Mouse (Mus musculus) limb, embryonic 12.5 days (tissue): ENCODE measurements at regions not wholly inside any gene's neighbourhood (a gene's known extent, or its start where the extent isn't known, plus 50 kb on each side); places are given as distances from the start of the nearest gene placed in this dataset.

ENCODE experiments used
- ATAC-seq: fragments of 200-750 bp; cut with Nextera tagmentation; 2 replicates; pipeline ENCODE4 v1.8.0; 2017; ENCODE audit warnings: low read depth, moderate TSS enrichment; ENCODE audit not compliant: insufficient number of reproducible peaks, insufficient read depth, low FRiP score, low TSS enrichment
- H3K27ac ChIP-seq: fragments of 300-500 bp; sonication (generic); 2 replicates; pipeline ENCODE4 v1.5.1; 2016; ENCODE audit warnings: mild to moderate bottlenecking, moderate library complexity
- H3K27me3 ChIP-seq: fragments of 300-500 bp; sonication (generic); 2 replicates; pipeline ENCODE4 v1.6.1; 2016; ENCODE audit warnings: mild to moderate bottlenecking, moderate library complexity
- H3K36me3 ChIP-seq: fragments of 300-500 bp; sonication (generic); 2 replicates; pipeline ENCODE4 v1.6.1; 2016; ENCODE audit warnings: mild to moderate bottlenecking, moderate library complexity
- H3K4me1 ChIP-seq: fragments of 300-500 bp; sonication (generic); replicated peaks from 2 replicates; pipeline ENCODE4 v1.6.1; 2016
- H3K4me2 ChIP-seq: fragments of 300-500 bp; sonication (generic); 2 replicates; pipeline ENCODE4 v1.6.1; 2016; ENCODE audit warnings: mild to moderate bottlenecking, moderate library complexity
- H3K4me3 ChIP-seq: fragments of 300-500 bp; sonication (generic); replicated peaks from 2 replicates; pipeline ENCODE4 v1.5.1; 2016; ENCODE audit warnings: mild to moderate bottlenecking
- H3K9ac ChIP-seq: fragments of 300-500 bp; sonication (generic); replicated peaks from 2 replicates; pipeline ENCODE4 v1.6.1; 2016; ENCODE audit warnings: mild to moderate bottlenecking, moderate library complexity
- H3K9me3 ChIP-seq: fragments of 300-500 bp; sonication (generic); 2 replicates; pipeline ENCODE4 v1.6.1; 2016; ENCODE audit warnings: mild to moderate bottlenecking, moderate library complexity
- WGBS: fragments of 180-500 bp; shearing (Covaris S2); methylation state at CpG from one replicate; pipeline ENCODE4 v1.1.7; 2016; 5-methylcytosine and 5-hydroxymethylcytosine counted together

- Histone ChIP-seq H3K36me3 (no peaks in the 10 kb centered on the region), H3K4me1 (peaks cover 6% of the 10 kb centered on the region), H3K27me3 (no peaks in the 10 kb centered on the region), H3K4me3 (no peak overlapping the region), H3K4me2 (no peak overlapping the region), H3K27ac (no peak overlapping the region), H3K9me3 (peaks cover 4% of the 10 kb centered on the region; the same call in 1 of the 2 replicates), H3K9ac (no peak overlapping the region)
- ATAC-seq: no peak
- WGBS: 30% methylated on average over 2 of the region's 2 CpGs
These were observed 185.2 kb upstream of the Gadl1 start for GRCm38 (mm10) chr9:115724063-115724462.

- Histone ChIP-seq H3K4me1 (peaks cover 19% of the 10 kb centered on the region), H3K36me3 (no peaks in the 10 kb centered on the region), H3K27ac (no peak overlapping the region), H3K4me2 (no peak overlapping the region), H3K27me3 (no peaks in the 10 kb centered on the region), H3K9ac (no peak overlapping the region), H3K4me3 (no peak overlapping the region), H3K9me3 (peaks cover 4% of the 10 kb centered on the region; the same call in 1 of the 2 replicates)
- WGBS: 75% methylated on average over 5 of the region's 5 CpGs
- no peak for ATAC-seq
These were observed 181.9 kb upstream of the Gadl1 start for GRCm38 (mm10) chr9:115727361-115727760.

GRCm38 (mm10) chr9:115731557-115731956 lies 177.7 kb upstream of the Gadl1 start:
- H3K27me3 ChIP-seq: no peaks in the 10 kb centered on the region
- WGBS: 42% methylated on average over 6 of the region's 6 CpGs
- no peaks in the 10 kb centered on the region for H3K36me3 ChIP-seq
- no peak overlapping the region for H3K27ac ChIP-seq
- peaks cover 19% of the 10 kb centered on the region for H3K4me1 ChIP-seq
- no peak overlapping the region for H3K9ac ChIP-seq
- no peak overlapping the region for H3K4me2 ChIP-seq
- ATAC-seq: 0 out of 2 replicates have a peak, but pooled peaks have one; percentile 63
- no peak overlapping the region for H3K4me3 ChIP-seq
- no peaks in the 10 kb centered on the region for H3K9me3 ChIP-seq

DNA sequence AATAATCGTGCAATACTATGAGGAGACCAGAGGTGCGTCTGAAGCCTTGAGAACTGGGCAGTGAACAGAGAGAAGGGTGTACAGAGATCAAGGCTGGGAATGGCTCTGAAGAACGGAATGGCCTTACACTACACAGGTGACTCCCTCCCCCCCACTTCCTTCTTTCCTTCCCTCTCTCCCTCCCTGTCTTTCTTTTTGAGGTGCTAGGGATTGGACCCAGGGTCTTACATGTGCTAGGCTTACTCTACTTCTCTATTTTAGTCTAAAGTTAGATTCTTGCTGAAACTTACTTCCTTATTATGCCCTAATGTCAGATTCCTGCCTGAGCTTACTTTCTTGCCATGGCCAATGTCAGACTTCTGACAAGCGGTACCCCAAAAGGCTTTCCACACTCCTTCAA lies 176.2 kb upstream of the Gadl1 start:
- Histone ChIP-seq H3K27me3 (no peaks in the 10 kb centered on the region), H3K4me1 (peaks cover 13% of the 10 kb centered on the region; the same call in 1 of the 2 replicates), H3K4me3 (no peak overlapping the region), H3K27ac (no peak overlapping the region), H3K4me2 (no peak overlapping the region), H3K36me3 (no peaks in the 10 kb centered on the region), H3K9me3 (no peaks in the 10 kb centered on the region), H3K9ac (no peak overlapping the region)
- ATAC-seq: no peak
- 90% methylated on average over 4 of the region's 4 CpGs for WGBS

- H3K36me3 ChIP-seq: no peaks in the 10 kb centered on the region
- 84% methylated on average over 5 of the region's 5 CpGs for WGBS
- H3K27me3 ChIP-seq: no peaks in the 10 kb centered on the region
- no peaks in the 10 kb centered on the region for H3K9me3 ChIP-seq
- H3K4me1 ChIP-seq: no peaks in the 10 kb centered on the region
- H3K9ac ChIP-seq: no peak overlapping the region
- no peak overlapping the region for H3K4me2 ChIP-seq
- no peak overlapping the region for H3K4me3 ChIP-seq
- H3K27ac ChIP-seq: no peak overlapping the region
- no peak for ATAC-seq
These were observed 169.3 kb upstream of the Gadl1 start for GRCm38 (mm10) chr9:115739984-115740383.

- Histone ChIP-seq H3K9ac (no peak overlapping the region), H3K27ac (no peak overlapping the region), H3K36me3 (no peaks in the 10 kb centered on the region), H3K4me1 (no peaks in the 10 kb centered on the region), H3K4me2 (no peak overlapping the region), H3K27me3 (no peaks in the 10 kb centered on the region), H3K4me3 (no peak overlapping the region), H3K9me3 (no peaks in the 10 kb centered on the region)
- ATAC-seq: no peak
- 78% methylated on average over 9 of the region's 9 CpGs for WGBS
These were observed 162.8 kb upstream of the Gadl1 start for GRCm38 (mm10) chr9:115746436-115746835.

DNA sequence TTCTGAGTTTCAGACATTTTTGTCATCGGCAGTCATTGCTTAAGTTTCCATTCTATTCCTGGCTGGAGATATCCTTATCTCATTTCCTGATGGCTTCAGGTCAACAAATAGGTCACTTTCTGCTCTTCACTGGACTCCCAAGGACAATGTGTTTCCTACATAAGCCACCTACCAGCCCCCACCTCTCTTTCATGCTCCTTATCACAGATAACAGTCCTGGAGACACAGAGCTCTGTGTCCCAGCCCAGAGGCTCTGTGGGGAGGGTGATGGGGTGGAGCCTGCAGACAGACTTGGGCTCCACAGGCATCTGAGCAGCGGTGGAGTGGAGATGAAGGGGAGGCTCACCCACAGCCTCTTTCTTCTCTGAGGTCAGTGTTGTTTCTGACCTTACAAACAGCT lies 148.8 kb upstream of the Gadl1 start:
- Histone ChIP-seq H3K4me3 (no peak overlapping the region), H3K36me3 (no peaks in the 10 kb centered on the region), H3K9me3 (no peaks in the 10 kb centered on the region), H3K27ac (no peak overlapping the region), H3K4me2 (no peak overlapping the region), H3K4me1 (no peaks in the 10 kb centered on the region), H3K9ac (no peak overlapping the region), H3K27me3 (no peaks in the 10 kb centered on the region)
- ATAC-seq: no peak
- WGBS: 57% methylated on average over 2 of the region's 2 CpGs

DNA sequence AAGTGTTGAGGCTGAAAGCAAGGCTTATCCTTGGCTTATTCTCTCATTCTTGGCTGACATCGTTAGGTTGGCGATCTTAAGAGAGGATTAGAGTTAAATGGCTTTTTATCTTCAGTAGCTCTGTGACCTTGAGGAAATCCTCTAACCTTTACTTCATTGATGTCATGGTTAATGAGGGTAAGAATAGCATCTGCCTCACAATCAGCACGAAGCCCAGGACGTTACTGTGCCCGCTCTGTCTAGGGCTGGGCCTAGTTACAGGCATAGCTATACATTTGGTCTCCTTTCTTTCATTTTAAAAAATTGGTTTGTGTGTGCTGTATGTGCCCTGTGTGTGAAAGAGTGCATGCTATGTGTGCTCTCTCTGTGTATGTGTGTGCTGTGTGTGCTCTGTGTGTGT lies 145.1 kb upstream of the Gadl1 start:
- Histone ChIP-seq H3K36me3 (no peaks in the 10 kb centered on the region), H3K9ac (no peak overlapping the region), H3K4me3 (no peak overlapping the region), H3K4me1 (no peaks in the 10 kb centered on the region), H3K27me3 (no peaks in the 10 kb centered on the region), H3K9me3 (no peaks in the 10 kb centered on the region), H3K4me2 (no peak overlapping the region), H3K27ac (no peak overlapping the region)
- ATAC-seq: no peak
- WGBS: 66% methylated on average over 5 of the region's 5 CpGs

GRCm38 (mm10) chr9:115766471-115766870 lies 142.8 kb upstream of the Gadl1 start:
- no peak overlapping the region for H3K4me3 ChIP-seq
- H3K9ac ChIP-seq: no peak overlapping the region
- no peaks in the 10 kb centered on the region for H3K36me3 ChIP-seq
- no peaks in the 10 kb centered on the region for H3K27me3 ChIP-seq
- no peaks in the 10 kb centered on the region for H3K9me3 ChIP-seq
- H3K4me1 ChIP-seq: no peaks in the 10 kb centered on the region
- no peak overlapping the region for H3K4me2 ChIP-seq
- no peak overlapping the region for H3K27ac ChIP-seq
- no peak for ATAC-seq
- WGBS: 93% methylated on average over 6 of the region's 6 CpGs

- Histone ChIP-seq H3K36me3 (no peaks in the 10 kb centered on the region), H3K4me3 (no peak overlapping the region), H3K27ac (no peak overlapping the region), H3K9ac (no peak overlapping the region), H3K4me1 (no peaks in the 10 kb centered on the region), H3K27me3 (no peaks in the 10 kb centered on the region), H3K9me3 (no peaks in the 10 kb centered on the region), H3K4me2 (no peak overlapping the region)
- 74% methylated on average over 8 of the region's 8 CpGs for WGBS
- ATAC-seq: no peak
These were observed 134.1 kb upstream of the Gadl1 start for GRCm38 (mm10) chr9:115775112-115775511.

DNA sequence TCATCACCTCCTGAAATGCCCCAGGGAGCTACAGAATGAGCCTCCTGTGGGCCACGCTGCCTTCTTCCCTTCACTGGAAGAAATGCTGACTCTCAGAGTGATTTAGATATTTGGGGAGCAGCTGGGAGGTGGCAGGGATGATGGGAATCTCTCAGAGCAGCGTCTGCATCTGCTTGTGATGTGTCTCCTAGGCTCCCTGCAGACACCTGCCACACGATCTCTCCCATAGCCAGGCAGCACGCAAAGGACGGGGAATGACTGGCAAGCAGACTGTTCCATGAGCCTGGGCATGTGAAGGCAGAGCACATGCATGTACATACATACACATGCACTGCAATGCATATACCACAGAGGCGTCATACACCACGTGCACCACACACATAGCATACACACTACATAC lies 133.4 kb upstream of the Gadl1 start:
- H3K9me3 ChIP-seq: no peaks in the 10 kb centered on the region
- H3K4me1 ChIP-seq: no peaks in the 10 kb centered on the region
- H3K27me3 ChIP-seq: no peaks in the 10 kb centered on the region
- no peak overlapping the region for H3K4me3 ChIP-seq
- 80% methylated on average over 7 of the region's 7 CpGs for WGBS
- H3K4me2 ChIP-seq: no peak overlapping the region
- no peak overlapping the region for H3K9ac ChIP-seq
- H3K27ac ChIP-seq: no peak overlapping the region
- H3K36me3 ChIP-seq: no peaks in the 10 kb centered on the region
- no peak for ATAC-seq

- H3K27ac ChIP-seq: no peak overlapping the region
- no peaks in the 10 kb centered on the region for H3K4me1 ChIP-seq
- no peaks in the 10 kb centered on the region for H3K9me3 ChIP-seq
- H3K4me3 ChIP-seq: no peak overlapping the region
- H3K4me2 ChIP-seq: no peak overlapping the region
- 74% methylated on average over 9 of the region's 9 CpGs for WGBS
- no peak overlapping the region for H3K9ac ChIP-seq
- ATAC-seq: no peak
- no peaks in the 10 kb centered on the region for H3K36me3 ChIP-seq
- H3K27me3 ChIP-seq: no peaks in the 10 kb centered on the region
These were observed 132.0 kb upstream of the Gadl1 start for GRCm38 (mm10) chr9:115777097-115777864.
